Mouse (Mus musculus): Measurements from ENCODE around the gene Rhoc.
"Not testable (repeated sequence)": the region's sequence is repeated elsewhere in the genome, so short reads cannot be mapped to it uniquely, and the experiment has no call there.

DNA sequence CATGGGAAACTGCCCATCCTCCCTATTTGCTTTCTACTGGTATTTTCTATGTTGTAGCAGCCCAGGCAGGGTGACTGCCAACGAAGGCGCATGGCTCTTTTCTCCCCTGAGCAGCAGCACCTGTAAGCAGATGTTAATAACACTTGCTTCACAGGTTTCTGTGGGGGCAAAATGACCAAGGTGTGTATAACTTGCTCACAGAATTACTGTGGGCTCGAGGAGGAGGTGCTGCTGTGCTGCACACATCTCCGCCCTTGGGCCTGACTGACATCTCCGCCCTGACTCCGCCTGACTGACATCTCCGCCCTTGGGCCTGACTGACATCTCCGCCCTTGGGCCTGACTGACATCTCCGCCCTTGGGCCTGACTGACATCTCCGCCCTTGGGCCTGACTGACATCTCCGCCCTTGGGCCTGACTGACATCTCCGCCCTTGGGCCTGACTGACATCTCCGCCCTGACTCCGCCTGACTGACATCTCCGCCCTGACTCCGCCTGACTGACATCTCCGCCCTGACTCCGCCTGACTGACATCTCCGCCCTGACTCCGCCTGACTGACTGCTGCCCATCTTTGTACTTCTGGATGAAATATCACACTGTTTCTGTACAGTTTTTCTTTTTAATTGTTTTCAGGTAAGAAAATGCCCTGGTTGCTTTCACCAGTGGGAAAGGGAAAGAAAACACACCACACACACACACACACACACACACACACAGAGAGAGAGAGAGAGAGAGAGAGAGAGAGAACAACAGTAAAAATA, 25.9 kb upstream of the Rhoc start:
- TF ChIP-seq CTCF (IDR thresholded peaks at IDR 0.05 in 2 of 3, conservative IDR thresholded peaks at IDR 0.05 in 1 of 3; ENCODE audit: control insufficient read depth in 1 of 3, insufficient read depth in 1 of 3, low read depth in 2 of 3, low read length in 3 of 3, poor library complexity in 1 of 3, severe bottlenecking in 1 of 3); ETS1 (IDR thresholded peaks at IDR 0.05; ENCODE audit: low read depth, low read length); MXI1 (IDR thresholded peaks at IDR 0.05; ENCODE audit: low read depth, low read length); POLR2A (IDR thresholded peaks at IDR 0.05; ENCODE audit: control insufficient read depth in 1 of 2, insufficient read depth in 1 of 2, low read depth in 1 of 2, low read length in 2 of 2, poor library complexity in 1 of 2); EP300 (IDR thresholded peaks at IDR 0.05; ENCODE audit: low read depth in 1 of 2, low read length in 2 of 2); MYB (IDR thresholded peaks at IDR 0.05; ENCODE audit: low read depth, low read length); MYC (IDR thresholded peaks at IDR 0.05; ENCODE audit: low read depth, low read length); E2F4 (IDR thresholded peaks at IDR 0.05; ENCODE audit: borderline replicate concordance, low read depth, low read length); USF1 (IDR thresholded peaks at IDR 0.05; ENCODE audit: low read depth, low read length): not testable (repeated sequence)

All from MEL (cell line).